Mouse (Mus musculus) spleen, adult 2 months (tissue): ENCODE measurements at regions not wholly inside any gene's neighbourhood (a gene's known extent, or its start where the extent isn't known, plus 50 kb on each side); places are given as distances from the start of the nearest gene placed in this dataset.

ENCODE experiments used
- DNase-seq, 2 experiments: peaks; one replicate each; pipeline versions ENCODE4 v3.0.0 to v3.0.0-alpha.2; 2012 to 2021; ENCODE audit warnings: low spot score in 2 of 2, low read depth in 1 of 2
- H3K27ac ChIP-seq: fragments of 200-500 bp; 2 replicates; pipeline ENCODE4 v1.5.1; 2012; ENCODE audit warnings: low read length, inconsistent platforms; ENCODE audit not compliant: insufficient read depth
- H3K27me3 ChIP-seq: fragments of 200-500 bp; 2 replicates; pipeline ENCODE4 v1.6.1; 2012; ENCODE audit warnings: mild to moderate bottlenecking, moderate library complexity, low read length, inconsistent platforms; ENCODE audit not compliant: control insufficient read depth, insufficient read depth
- H3K36me3 ChIP-seq: fragments of 200-500 bp; 2 replicates; pipeline ENCODE4 v1.6.1; 2012; ENCODE audit warnings: mild to moderate bottlenecking, low read length, inconsistent platforms; ENCODE audit not compliant: control insufficient read depth, insufficient read depth
- H3K4me1 ChIP-seq: fragments of 200-500 bp; 2 replicates; pipeline ENCODE4 v1.6.1; 2011; ENCODE audit warnings: inconsistent platforms; ENCODE audit not compliant: control insufficient read depth, insufficient read depth, insufficient read length
- H3K4me3 ChIP-seq: fragments of 200-500 bp; 2 replicates; pipeline ENCODE4 v1.5.1; 2011; ENCODE audit warnings: mild to moderate bottlenecking, inconsistent platforms; ENCODE audit not compliant: insufficient read depth, insufficient read length; ENCODE audit errors: extremely low read depth
- CTCF ChIP-seq: fragments of 200-500 bp; IDR thresholded peaks from 2 replicates; pipeline ENCODE4 v1.5.1; 2011; ENCODE audit warnings: mild to moderate bottlenecking, inconsistent platforms; ENCODE audit not compliant: insufficient read depth, insufficient read length, insufficient replicate concordance; ENCODE audit errors: extremely low read depth
- POLR2A ChIP-seq: fragments of 200-500 bp; IDR thresholded peaks from 2 replicates; pipeline ENCODE4 v1.6.1; 2011; ENCODE audit warnings: low read depth, low read length, inconsistent platforms
- WGBS: fragments of 180-500 bp; shearing (Covaris S2); methylation state at CpG from one replicate; pipeline ENCODE4 v1.1.7; 2018; 5-methylcytosine and 5-hydroxymethylcytosine counted together

GRCm38 (mm10) chr15:5326996-5327395, 83.0 kb upstream of the Ptger4 start:
- no peak overlapping the region for H3K4me3 ChIP-seq
- no peaks in the 10 kb centered on the region for H3K36me3 ChIP-seq
- TF ChIP-seq CTCF (no peak), POLR2A (no peak)
- H3K27me3 ChIP-seq: no peaks in the 10 kb centered on the region
- H3K27ac ChIP-seq: no peak overlapping the region
- no peaks in the 10 kb centered on the region for H3K4me1 ChIP-seq
- 91% methylated on average over 4 of the region's 4 CpGs for WGBS
- no peak for DNase-seq

- TF ChIP-seq CTCF (no peak), POLR2A (no peak)
- Histone ChIP-seq H3K27me3 (no peaks in the 10 kb centered on the region), H3K4me3 (no peak overlapping the region), H3K27ac (no peak overlapping the region), H3K36me3 (no peaks in the 10 kb centered on the region), H3K4me1 (no peaks in the 10 kb centered on the region)
- no peak for DNase-seq
Measured at GRCm38 (mm10) chr15:5321691-5322090, 77.7 kb upstream of the Ptger4 start.

- Histone ChIP-seq H3K36me3 (no peaks in the 10 kb centered on the region), H3K4me3 (no peak overlapping the region), H3K27ac (no peak overlapping the region), H3K4me1 (no peaks in the 10 kb centered on the region; the same call in 1 of the 2 replicates), H3K27me3 (no peaks in the 10 kb centered on the region)
- 71% methylated on average over 6 of the region's 6 CpGs for WGBS
- TF ChIP-seq POLR2A: no peak
- peak in 1 of 2 experiments; percentile 12 for DNase-seq
Measured at GRCm38 (mm10) chr15:5312231-5312630, 68.2 kb upstream of the Ptger4 start.

DNA sequence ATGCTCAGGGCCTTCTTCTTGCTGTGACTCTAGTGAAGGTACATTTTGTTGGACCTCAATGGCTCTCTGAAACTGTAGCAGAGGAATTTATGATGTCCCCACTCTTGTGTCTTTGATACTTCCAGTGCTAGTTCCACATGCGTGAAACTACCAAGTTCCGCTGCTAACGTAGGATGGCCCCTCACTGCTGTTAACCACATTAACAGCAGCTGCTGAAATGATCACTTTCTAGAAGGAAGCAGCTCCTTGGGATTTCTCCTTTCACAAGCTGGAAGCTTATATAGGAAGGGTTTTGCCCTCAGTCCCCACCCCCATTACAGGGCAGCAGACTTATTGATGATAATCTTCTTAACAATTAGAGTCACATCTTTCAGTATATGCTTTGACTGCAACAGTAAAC, 66.0 kb upstream of the Ptger4 start:
- no peak overlapping the region for H3K4me3 ChIP-seq
- no peaks in the 10 kb centered on the region; the same call in 1 of the 2 replicates for H3K4me1 ChIP-seq
- no peak for TF ChIP-seq POLR2A
- H3K27me3 ChIP-seq: no peaks in the 10 kb centered on the region
- DNase-seq: no peak
- WGBS: 86% methylated on average over 3 of the region's 3 CpGs
- H3K27ac ChIP-seq: no peak overlapping the region
- no peaks in the 10 kb centered on the region for H3K36me3 ChIP-seq

DNA sequence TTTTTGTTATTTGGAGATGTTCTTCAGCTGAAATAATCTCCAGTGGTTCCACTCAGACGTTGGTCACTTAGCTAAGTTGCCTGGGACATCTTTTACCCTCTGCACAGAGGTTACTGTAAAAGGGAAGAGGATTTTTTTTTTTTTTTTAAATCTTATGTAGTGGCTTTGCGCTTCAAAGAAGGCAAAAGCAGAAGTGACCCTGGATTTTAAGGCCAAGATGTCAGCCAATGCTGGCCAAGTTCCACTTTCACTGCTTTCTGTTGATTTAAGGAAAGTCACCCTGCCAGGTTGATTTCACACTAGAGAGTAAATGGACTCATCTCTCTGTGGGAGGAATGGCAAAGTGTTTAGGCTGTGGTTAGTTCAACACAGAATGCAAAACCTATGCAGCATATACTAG, 58.4 kb upstream of the Ptger4 start:
- DNase-seq: peak; percentile 28 to 50
- Histone ChIP-seq H3K36me3 (no peaks in the 10 kb centered on the region), H3K27me3 (no peaks in the 10 kb centered on the region), H3K27ac (no peak overlapping the region), H3K4me1 (peaks cover 2% of the 10 kb centered on the region; the same call in 1 of the 2 replicates), H3K4me3 (no peak overlapping the region)
- no peak for TF ChIP-seq CTCF
- TF ChIP-seq POLR2A: no peak
- WGBS: 10% methylated on average over 2 of the region's 2 CpGs

GRCm38 (mm10) chr15:5299807-5300206, 55.8 kb upstream of the Ptger4 start:
- Histone ChIP-seq H3K27ac (no peak overlapping the region), H3K4me3 (no peak overlapping the region), H3K27me3 (no peaks in the 10 kb centered on the region), H3K4me1 (peaks cover 2% of the 10 kb centered on the region), H3K36me3 (no peaks in the 10 kb centered on the region)
- no peak for TF ChIP-seq POLR2A
- no peak for TF ChIP-seq CTCF
- WGBS: 45% methylated on average over 1 of the region's 1 CpGs
- no peak for DNase-seq

- Histone ChIP-seq H3K27me3 (no peaks in the 10 kb centered on the region), H3K27ac (no peak overlapping the region), H3K4me3 (no peak overlapping the region), H3K36me3 (no peaks in the 10 kb centered on the region), H3K4me1 (peaks cover 4% of the 10 kb centered on the region)
- WGBS: 60% methylated on average over 2 of the region's 2 CpGs
- TF ChIP-seq POLR2A (no peak), CTCF (no peak)
- no peak for DNase-seq
Measured at GRCm38 (mm10) chr15:5296949-5297348, 53.0 kb upstream of the Ptger4 start.
